Mouse (Mus musculus): ENCODE measurements around the gene Nmt1. TPM values are rescaled to one million over a fixed set of nuclear protein-coding genes. Genes with fewer than 3 reads are reported as not detected.

Nmt1 gene
- total RNA-seq, 2 experiments from 2014 or later: 61.0 to 62.1 TPM

DNA sequence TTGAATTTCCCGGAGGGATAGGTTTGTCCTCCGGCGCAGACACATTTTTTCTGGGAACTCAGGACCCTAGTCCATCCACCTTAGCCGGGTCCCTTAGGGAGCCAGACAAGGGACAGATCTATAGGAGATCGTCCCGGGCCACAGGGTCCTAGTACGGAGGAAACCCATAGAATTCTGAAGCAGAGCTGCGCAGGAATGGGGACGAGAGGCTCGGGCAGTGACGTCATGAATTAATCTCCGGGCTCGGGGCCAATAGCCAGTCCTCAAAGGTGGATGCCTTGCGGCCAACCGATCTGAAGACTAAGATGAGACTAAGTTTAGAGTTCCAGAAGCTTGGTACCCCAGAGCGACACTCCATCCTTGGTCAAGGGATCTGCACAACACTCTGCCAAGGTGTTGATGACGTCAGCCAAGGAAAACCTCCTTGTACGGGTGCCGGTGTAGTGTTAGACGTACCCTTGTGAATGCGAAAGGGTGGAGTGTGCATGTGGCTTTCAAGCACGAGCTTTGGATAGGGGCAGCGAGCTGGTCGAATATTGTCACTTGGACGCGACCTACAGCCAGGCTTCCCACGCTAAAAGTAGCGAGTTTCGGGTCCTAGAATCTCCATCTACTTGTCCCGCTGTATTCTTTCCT is 74.0 kb downstream of the Nmt1 start:
- intact Hi-C loops (cut with DNase I): no loop called here
- DNase-seq: peak; percentile 78 to 79

DNA sequence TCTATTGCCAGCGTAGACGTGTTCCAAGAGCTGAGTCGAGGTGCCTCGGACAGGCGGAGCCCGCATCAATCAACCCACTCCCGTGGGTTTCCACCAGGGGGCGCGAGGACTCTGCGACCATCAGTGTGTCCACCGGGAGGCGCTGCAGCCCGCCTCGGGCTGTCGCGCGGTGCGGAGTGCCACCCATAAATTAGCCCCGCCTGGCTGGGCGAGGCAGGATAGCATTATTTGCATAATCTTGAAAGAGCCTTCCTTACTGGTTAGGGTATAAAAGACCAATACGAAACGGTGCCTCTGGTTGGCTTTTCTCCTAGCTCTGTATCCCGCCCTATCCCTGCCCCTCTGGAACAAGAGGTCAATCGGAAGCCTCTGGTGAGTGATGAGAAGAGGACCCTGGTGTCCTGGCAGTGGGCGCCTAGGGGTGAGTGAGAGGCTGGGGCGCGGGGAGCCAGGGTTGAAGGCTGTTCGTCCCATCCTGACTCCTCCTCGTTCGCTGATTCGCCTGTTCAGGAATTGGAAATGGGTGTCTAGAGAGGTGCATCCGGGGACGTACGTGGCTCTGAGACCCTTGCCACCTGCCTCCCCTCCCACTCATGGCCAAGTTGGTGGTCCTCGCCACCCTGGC is 74.8 kb downstream of the Nmt1 start:
- intact Hi-C loops (cut with DNase I): loop anchor here (1.0 kb wide), 1 partner anchor 56 kb away; no protein-coding TSS in a partner anchor
- DNase-seq: peak; percentile 99 to 100

DNA sequence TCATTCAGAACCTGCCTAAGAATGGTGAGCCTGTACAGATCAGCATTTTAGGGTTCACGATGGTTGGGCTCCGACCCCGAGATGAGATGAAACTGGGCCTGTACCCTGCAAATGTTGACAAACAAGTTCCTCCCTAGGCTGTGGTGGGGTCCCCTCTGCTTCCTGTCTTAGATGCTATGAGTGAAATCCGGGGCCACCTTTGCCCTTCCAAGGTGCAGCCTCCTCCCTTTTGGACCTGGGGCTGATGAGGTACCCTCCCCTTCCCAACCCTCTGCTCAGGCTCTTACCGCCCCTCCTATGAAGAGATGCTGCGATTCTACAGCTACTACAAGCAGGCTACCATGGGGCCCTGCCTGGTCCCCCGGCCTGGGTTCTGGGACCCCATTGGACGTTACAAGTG is 75.6 kb downstream of the Nmt1 start:
- intact Hi-C loops (cut with DNase I): loop anchor here (1.0 kb wide), 1 partner anchor 56 kb away; no protein-coding TSS in a partner anchor
- DNase-seq: no peak

DNA sequence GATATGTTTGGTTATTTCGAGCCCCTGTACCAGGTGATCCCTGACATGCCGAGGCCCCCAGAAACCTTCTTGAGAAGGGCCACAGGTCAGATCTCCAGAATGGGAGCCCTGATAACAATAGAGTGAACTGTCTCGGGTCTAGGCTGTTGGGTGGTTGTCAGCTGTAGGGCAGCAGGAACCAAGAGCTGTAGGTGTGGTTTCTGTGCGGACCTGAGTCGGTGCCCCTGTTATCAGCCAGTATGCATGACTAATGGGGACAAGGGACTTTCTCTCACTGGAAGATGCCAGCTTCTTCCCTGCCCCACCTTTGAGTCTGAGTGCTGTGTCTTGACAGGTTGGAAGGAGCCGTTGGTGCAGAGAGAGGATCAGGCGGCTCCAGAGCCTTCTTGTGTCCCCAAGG is 76.5 kb downstream of the Nmt1 start:
- no peak for DNase-seq
- intact Hi-C loops (cut with DNase I): no loop called here

DNA sequence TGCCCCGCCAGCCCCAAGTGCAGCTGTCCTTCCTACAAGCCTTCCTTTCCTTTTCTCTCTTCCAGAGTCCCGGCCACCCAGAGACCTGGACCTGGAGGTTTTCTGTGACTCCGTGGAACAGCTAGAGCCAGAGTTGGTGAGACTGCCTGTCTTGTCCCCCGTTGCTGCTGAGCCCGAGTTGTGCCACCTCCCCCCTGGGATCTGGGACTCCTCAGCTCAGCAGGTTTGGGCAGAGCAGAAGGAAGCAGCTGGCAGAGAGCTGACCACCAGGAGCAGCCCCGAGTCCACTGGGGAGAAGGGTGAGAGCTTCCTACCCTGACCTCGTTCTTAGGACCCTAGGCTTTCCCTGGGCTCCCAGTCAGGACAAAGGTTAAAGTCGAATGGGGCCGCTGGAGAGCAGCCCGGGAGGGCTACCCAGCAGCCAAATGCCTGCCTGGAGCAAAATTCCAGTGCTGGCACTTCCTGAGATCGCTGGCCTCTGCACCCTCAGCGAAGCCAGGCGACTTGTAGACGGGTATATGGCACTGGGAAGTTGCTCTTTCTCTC is 77.3 kb downstream of the Nmt1 start:
- intact Hi-C loops (cut with DNase I): no loop called here
- no peak for DNase-seq

DNA sequence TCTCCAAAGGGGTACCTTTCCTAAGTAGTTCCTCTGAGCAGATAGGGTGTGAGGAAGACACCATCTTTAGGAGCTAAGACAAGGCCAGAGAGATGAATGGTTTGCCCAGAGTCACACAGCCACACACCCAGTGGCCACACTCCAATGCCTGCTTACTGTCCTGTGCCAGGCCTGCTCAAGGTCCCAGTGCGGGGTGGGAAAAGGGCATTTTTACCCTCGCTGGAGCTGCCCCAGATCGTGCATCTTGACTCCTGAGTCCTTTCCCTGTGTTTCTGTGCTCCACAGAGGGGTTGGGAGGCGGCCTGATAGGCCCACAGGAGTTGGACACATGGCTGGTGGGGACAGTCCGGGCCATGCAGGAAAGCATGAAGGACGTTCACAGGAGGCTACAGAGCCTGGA is 77.8 kb downstream of the Nmt1 start:
- no peak for DNase-seq
- intact Hi-C loops (cut with DNase I): no loop called here

DNA sequence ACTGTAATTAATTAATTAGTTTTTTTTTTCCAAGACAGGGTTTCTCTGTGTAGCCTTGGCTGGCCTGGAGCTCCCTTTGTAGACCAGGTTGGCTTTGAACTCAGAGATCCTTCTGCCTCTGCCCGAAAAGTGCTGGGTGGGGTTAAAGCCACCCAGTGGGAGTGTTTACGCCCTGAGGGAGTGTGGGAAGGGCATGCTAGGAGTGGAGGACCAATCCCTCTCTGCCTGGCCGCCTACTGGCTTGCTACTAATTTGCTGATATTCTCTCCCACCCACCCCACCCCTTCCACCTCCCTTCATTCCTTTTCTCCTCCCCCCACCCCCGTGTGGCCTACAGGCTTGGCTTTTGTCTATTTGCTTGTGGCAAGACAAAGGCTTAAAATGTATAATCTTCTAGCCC is 78.4 kb downstream of the Nmt1 start:
- no peak for DNase-seq
- intact Hi-C loops (cut with DNase I): no loop called here

DNA sequence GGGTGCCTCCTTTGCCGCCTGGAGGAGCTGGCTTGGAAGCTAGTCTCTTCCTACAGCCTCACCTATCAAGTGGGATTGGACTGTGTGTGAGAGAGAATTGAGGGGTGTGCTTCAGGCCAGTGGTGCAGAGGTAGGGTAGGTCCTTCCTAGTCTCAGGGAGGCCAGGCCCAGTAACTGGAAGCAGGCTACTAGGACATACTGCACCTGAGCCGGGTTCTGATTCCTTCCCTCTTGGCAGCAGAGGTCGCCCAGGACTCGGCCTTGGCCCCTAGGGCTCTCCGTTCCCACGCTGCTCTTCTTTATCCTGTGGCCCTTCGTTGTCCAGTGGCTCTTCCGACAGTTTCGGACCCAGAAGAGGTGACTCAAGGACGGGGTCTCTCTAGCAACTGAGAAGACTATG is 83.3 kb downstream of the Nmt1 start:
- intact Hi-C loops (cut with DNase I): no loop called here
- no peak for DNase-seq

DNA sequence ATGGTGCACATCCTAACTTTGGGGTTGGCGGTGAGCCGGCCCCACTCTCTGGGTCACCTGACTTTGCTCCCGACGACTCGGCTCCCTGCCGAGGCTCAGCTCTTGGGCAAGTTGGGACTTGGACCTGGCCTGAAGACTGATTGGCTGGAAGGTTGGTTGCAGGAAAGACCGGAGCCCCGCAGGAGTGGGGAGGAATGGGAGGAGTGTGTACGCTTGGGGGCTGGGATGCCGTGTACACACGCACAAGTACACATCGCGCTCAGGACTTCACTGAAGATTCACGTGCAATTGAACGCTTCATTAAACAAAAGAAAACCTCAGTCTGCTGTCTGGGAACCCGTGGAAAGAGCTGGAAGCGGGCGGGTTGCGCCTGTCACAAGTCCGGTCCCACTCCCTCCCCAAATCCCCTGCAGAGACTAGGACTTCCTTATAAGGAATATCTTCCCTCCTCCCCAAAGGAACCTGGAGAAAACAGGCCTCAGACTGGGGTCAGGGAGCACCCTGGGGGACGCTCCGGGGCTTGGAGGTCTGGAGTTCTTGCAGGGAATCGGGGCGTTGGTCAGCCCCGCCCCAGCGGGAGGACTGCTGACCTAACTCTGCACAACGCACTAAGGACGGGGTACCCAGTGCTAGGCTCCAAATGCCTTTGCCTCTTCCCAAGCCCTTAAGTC is 84.0 kb downstream of the Nmt1 start:
- intact Hi-C loops (cut with DNase I): no loop called here
- DNase-seq: peak; percentile 77 to 82

DNA sequence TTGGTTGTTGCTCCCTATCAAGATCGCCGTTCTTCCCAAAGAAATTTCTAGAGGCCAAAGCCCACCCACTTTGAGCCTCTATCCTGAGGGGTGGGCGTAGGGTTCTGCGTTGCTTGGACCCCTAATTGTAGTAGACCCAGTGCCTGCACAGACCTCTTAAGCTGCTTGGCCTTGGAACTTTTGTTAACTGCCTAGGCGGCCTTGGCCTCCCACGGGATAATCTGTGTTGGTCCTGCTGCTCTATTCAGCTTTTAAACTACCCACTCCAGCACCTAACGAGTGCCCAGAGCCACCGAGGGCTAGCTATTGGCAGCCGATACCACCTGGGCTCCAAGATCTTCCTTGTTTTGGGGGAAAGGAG is 84.5 kb downstream of the Nmt1 start:
- intact Hi-C loops (cut with DNase I): no loop called here
- DNase-seq: no peak

DNA sequence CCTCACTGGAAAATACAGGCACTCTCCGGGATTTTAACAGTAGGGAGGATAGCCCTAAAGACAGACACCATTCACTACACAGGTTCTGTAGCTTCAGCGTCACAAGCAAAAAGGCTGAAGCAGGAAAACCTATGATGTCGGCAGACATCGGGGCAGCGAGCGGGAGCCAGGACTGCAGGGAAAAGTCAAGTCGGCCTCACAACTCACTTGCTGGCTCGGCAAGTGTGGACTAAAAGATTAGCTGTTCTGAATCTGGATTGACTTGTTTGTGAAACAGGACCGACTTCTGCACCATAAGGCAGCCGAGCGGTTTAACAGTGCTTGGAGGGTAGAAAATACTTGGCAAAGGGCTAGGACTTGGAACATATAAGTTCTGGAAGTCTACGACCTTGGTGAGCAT is 85.0 kb downstream of the Nmt1 start:
- intact Hi-C loops (cut with DNase I): no loop called here
- no peak for DNase-seq

DNA sequence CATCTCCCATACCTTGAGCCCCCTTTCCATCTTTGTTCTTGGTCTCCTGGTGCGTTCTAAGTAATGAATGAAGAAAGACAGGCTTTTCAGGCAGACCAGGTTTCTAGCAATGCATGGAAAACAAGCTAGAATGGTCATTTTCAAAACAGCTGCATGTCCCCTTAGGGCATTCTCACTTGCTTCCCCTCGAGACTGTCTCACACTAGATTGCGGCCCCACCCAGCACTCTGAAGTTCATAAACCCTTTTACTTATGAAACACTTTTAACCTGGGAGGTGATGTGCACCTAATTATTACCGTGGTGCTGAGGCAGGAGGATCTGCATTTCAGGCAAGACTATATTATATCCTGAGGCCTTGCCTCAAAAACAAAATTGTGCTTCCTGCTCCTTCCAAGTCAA is 85.8 kb downstream of the Nmt1 start:
- DNase-seq: no peak

DNA sequence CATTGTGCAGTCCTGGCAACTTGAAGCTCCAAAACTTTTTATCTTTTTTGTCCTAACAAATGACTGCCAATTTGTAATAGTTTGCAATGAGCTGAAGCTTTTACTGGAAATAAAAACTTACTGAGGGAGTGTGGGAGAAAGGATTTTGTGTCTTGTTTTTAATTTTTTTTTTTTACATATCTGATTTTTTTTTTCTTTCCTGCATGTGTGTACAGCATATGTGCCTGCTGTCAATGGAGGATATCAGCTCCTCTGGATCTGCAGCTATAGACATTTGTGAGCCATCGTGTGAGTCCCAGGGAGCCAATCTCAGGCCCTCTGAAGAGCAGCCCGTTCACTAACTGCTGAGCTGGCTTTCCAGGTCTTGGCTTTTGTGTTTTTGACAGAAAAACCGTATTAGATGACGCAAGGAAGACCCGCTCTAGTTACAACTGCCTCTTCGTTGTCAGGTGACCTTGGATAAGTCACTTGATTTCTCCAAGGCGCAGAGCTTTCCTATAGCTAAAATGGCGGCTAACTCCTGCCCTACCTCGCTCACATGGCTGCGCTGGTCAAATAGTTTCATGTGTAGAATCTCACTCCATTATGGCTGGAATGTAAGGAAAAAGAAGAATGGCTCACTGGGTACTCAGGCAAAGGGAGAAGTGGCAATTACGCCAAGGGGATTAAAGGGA is 86.4 kb downstream of the Nmt1 start:
- intact Hi-C loops (cut with DNase I): no loop called here
- no peak for DNase-seq

More for the DNA sequence above, 85.8 kb downstream of the Nmt1 start:
- intact Hi-C loops (cut with DNase I): no loop called here

DNA sequence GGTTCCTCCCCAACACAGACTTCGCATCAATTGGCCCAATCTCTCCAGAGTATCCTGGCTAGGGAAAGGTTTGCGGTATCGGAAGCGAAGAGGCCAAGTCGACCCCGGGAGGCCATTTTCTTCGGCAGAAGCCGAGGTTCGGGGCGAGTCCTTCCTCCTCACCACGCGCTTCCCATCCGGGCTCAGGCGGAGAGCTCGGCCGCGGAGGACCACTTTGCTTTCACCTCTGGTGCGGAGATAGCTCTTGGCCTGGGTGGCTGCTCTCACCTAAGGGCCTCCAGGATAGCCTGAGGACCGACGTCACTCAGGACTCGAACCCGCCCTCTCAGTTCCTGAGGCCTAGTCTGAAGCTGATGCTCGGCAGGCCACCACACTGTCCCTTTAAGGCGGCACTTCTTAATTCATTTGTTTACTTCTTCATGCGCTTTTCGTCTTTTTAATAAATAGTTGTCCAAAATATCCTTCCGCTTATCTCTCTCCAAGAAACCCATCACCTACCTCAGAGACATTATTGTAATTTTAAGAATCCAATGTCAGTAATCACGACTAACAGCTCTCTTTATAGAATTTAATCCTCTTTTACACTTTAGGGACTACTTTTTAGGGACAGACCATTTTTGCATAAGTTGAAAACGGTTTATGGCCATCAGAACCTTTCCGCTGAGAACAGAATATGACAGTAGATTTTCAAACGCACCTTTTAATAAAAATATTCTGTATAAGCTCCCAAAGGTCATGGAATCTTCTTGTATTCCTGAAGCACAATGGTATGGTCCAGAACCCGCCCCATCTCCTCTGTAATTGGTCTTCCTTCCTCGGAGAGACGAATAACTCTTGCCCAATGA is 87.4 kb downstream of the Nmt1 start:
- peak; percentile 81 to 82 for DNase-seq
- intact Hi-C loops (cut with DNase I): no loop called here

DNA sequence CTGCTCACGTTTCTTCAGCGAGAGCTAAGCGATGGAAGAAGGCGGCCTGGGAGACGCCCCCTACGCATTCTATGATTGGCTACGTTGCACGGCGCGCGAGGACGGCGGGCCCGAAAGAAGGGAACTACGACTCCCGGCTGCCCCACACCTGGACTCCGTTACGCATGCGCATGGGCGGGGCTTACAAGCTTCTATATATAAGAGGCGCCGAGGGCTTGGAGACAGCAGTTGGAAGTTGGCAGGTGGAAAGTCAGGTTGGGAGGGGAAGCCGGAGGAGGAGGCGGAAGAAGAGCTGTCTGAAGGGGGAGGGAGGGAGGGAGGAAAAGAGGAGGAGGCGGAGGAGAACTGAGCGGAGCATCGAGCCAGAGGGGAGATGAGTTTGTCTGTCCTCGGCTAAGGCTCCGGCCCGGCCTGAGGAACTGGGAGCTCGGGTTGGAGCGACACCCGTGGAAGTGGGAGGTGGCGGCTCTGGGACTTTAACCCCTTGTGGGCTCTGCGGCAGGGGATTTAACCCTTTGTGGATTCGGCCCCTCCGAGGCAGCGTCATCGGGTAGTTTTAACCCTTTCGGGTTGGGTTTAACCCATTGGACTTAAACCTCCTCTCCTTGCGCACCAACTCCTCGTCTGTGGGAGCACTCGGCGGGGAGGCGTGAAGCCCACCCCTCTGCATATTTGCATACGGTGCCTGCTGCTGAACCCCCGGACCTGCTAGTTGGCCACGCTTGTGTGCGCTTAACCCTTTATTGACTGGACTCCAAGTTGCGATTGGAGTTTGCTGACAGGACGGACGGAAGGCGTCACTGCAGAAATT is 88.2 kb downstream of the Nmt1 start, which contains the start of gene Hexim1:
Hexim1 (plus strand) TSS at position 224 of the 811 bp plus-strand sequence.
- intact Hi-C loops (cut with DNase I): no loop called here
- peak; percentile 100 for DNase-seq

DNA sequence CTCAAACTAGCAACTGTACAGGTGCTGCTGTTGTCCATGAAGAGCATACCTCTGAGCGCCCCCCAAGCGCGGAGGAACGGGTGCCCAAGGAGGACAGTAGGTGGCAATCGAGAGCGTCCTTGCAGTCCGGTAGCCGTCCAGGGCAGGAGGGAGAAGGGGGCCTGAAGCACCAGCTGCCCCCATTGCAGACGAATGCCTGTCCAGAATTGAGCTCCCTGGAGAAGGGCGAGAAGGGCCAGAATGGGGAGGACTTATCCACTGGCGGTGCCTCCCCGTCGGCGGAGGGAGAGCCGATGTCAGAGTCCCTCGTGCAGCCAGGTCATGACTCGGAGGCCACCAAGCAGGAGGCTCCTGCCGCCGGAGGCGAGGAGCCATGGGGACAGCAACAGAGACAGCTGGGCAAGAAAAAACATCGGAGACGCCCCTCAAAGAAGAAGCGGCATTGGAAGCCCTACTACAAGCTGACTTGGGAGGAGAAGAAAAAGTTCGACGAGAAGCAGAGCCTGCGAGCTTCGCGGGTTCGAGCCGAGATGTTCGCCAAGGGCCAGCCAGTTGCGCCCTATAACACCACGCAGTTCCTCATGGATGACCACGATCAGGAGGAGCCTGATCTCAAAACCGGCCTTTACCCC is 89.1 kb downstream of the Nmt1 start:
- peak; percentile 82 to 84 for DNase-seq
- intact Hi-C loops (cut with DNase I): loop anchor here (1.0 kb wide), 2 partner anchors 15 to 42 kb away; partner anchors contain the start of gene Hexim2

DNA sequence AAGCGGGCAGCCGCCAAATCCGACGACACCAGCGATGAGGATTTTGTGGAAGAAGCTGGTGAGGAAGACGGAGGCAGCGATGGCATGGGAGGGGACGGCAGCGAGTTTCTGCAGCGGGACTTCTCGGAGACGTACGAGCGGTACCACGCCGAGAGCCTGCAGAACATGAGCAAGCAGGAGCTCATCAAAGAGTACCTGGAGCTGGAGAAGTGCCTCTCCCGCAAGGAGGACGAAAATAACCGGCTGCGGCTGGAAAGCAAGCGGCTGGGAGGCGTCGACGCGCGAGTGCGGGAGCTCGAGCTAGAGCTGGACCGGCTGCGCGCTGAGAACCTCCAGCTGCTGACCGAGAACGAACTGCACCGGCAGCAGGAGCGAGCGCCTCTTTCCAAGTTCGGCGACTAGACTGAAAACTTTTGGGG is 89.6 kb downstream of the Nmt1 start:
- intact Hi-C loops (cut with DNase I): loop anchor here (1.0 kb wide), 2 partner anchors 15 to 42 kb away; partner anchors contain the start of gene Hexim2
- DNase-seq: peak; percentile 62 to 65

Measured in heart, postnatal 14 days (tissue).